Mouse (Mus musculus): ENCODE data around the gene Cnr2. TPM values are rescaled to one million over a fixed set of nuclear protein-coding genes. Genes with fewer than 3 reads are reported as not detected.
"Not testable (repeated sequence)": the region's sequence is repeated elsewhere in the genome, so short reads cannot be mapped to it uniquely, and the experiment has no call there.

Gene Cnr2
- polyA plus RNA-seq, 1 experiment, result 18.8 TPM

GRCm38 (mm10) chr4:135929405-135929804 lies 34.2 kb downstream of the Cnr2 start:
- Histone ChIP-seq H3K4me1 (ENCODE audit: control insufficient read depth, insufficient read depth, low read length) (no peaks in the 10 kb centered on the region), H3K27ac (ENCODE audit: insufficient read depth, low read depth, low read length) (no peak overlapping the region), H3K4me3 (ENCODE audit: insufficient read depth, low read length) (no peak overlapping the region)
- TF ChIP-seq POLR2A (IDR thresholded peaks at IDR 0.05; ENCODE audit: borderline replicate concordance, low read depth, low read length) (no peak), CTCF (IDR thresholded peaks at IDR 0.05; ENCODE audit: low read depth, low read length) (no peak)

DNA sequence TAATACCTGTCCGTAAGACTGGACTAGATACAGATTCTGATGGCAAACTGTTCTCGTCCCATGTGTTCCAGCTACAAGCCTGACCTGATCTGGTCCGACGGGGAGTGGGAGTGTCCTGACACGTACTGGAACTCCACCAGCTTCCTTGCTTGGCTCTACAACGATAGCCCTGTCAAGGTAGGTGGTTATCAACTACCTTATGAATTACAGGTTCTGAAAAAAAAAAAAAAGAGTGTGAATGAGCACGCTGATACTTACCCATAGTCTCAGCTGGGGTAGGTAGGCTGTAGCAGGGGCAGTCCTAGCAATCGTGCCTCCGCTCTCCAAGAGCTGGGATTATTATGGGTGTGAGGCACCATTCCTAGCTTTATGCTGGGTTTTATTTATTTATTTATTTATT lies 34.6 kb downstream of the Cnr2 start:
- TF ChIP-seq POLR2A (IDR thresholded peaks at IDR 0.05; ENCODE audit: borderline replicate concordance, low read depth, low read length) (no peak), CTCF (IDR thresholded peaks at IDR 0.05; ENCODE audit: low read depth, low read length) (no peak)
- Histone ChIP-seq H3K27ac (ENCODE audit: insufficient read depth, low read depth, low read length) (no peak overlapping the region), H3K4me3 (ENCODE audit: insufficient read depth, low read length) (no peak overlapping the region), H3K4me1 (ENCODE audit: control insufficient read depth, insufficient read depth, low read length) (peaks cover 2% of the 10 kb centered on the region)

DNA sequence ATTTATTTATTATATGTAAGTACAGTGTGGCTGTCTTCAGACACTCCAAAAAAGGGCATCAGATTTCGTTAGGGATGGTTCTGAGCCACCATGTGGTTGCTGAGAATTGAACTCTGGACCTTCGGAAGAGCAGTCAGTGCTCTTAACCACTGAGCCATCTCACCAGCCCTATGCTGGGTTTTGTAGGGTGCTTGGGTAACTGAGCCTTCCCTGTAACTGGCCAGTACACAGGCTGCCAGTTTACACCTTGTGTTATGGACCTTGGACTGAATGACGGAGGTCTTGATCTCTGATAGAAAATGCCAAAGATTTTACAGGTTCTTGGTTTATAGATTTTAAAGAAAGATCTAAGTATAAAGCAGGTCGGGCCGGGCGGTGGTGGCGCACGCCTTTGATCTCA lies 35.0 kb downstream of the Cnr2 start:
- TF ChIP-seq POLR2A (IDR thresholded peaks at IDR 0.05; ENCODE audit: borderline replicate concordance, low read depth, low read length), result no peak
- no peak for TF ChIP-seq CTCF (IDR thresholded peaks at IDR 0.05; ENCODE audit: low read depth, low read length)
- Histone ChIP-seq H3K4me3 (ENCODE audit: insufficient read depth, low read length) (no peak overlapping the region), H3K27ac (ENCODE audit: insufficient read depth, low read depth, low read length) (no peak overlapping the region), H3K4me1 (ENCODE audit: control insufficient read depth, insufficient read depth, low read length) (peaks cover 4% of the 10 kb centered on the region)

DNA sequence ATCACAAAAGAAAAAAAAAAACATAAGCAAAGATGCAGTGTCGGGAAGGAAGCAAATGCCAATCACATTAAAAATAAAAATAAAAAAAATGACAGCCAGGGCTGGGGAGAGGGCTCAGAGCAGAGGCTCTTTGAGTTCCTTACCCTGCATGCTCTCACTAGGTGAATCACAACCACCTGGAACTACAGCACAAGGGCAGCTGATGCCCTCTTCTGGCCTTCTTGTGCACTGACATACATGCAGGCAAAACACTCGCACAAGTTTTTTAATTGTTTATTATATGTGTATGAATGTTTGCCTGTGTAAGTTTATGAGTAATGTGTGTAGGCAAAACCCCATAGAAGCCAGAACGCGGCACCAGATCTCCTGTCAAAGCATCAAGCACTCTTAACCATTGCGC lies 36.6 kb downstream of the Cnr2 start:
- Histone ChIP-seq H3K4me1 (ENCODE audit: control insufficient read depth, insufficient read depth, low read length) (peaks cover 4% of the 10 kb centered on the region), H3K27ac (ENCODE audit: insufficient read depth, low read depth, low read length) (no peak overlapping the region), H3K4me3 (ENCODE audit: insufficient read depth, low read length) (no peak overlapping the region)
- 0 out of 2 replicates have a peak, but pooled peaks have one; percentile 9 for TF ChIP-seq CTCF (IDR thresholded peaks at IDR 0.05; ENCODE audit: low read depth, low read length)
- TF ChIP-seq POLR2A (IDR thresholded peaks at IDR 0.05; ENCODE audit: borderline replicate concordance, low read depth, low read length), result no peak

GRCm38 (mm10) chr4:135934708-135935500 lies 39.7 kb downstream of the Cnr2 start:
- TF ChIP-seq CTCF (IDR thresholded peaks at IDR 0.05; ENCODE audit: low read depth, low read length), result no peak
- no peak for TF ChIP-seq POLR2A (IDR thresholded peaks at IDR 0.05; ENCODE audit: borderline replicate concordance, low read depth, low read length)
- no peak overlapping the region for H3K27ac ChIP-seq (ENCODE audit: insufficient read depth, low read depth, low read length)

GRCm38 (mm10) chr4:135935502-135935901 lies 40.3 kb downstream of the Cnr2 start:
- Histone ChIP-seq H3K27ac (ENCODE audit: insufficient read depth, low read depth, low read length) (no peak overlapping the region), H3K4me3 (ENCODE audit: insufficient read depth, low read length) (no peak overlapping the region), H3K4me1 (ENCODE audit: control insufficient read depth, insufficient read depth, low read length) (peaks cover 4% of the 10 kb centered on the region)
- TF ChIP-seq POLR2A (IDR thresholded peaks at IDR 0.05; ENCODE audit: borderline replicate concordance, low read depth, low read length) (no peak), CTCF (IDR thresholded peaks at IDR 0.05; ENCODE audit: low read depth, low read length) (no peak)

More at GRCm38 (mm10) chr4:135934708-135935500, 39.7 kb downstream of the Cnr2 start:
- peaks cover 4% of the 10 kb centered on the region for H3K4me1 ChIP-seq (ENCODE audit: control insufficient read depth, insufficient read depth, low read length)
- no peak overlapping the region for H3K4me3 ChIP-seq (ENCODE audit: insufficient read depth, low read length)

DNA sequence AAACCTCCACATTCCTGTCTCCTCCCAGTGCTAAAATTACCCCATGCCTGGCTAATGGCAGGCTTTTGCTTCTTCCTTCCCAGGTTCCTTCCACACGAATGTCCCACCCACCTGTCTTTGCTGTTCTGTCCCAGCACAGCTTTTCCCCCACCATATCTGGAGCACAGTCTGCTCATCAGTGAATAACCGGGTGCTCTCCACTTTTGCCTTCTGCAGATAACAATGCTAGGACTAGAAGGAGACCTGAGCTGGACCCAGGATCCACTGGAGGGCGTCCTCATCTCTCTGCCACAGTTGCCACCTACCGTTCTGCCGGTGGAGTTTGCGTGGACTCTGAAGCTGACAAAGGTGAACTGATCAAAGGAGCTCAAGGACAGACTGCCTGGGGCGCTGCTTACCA lies 43.7 kb downstream of the Cnr2 start:
- no peak overlapping the region for H3K4me3 ChIP-seq (ENCODE audit: insufficient read depth, low read length)
- H3K27ac ChIP-seq (ENCODE audit: insufficient read depth, low read depth, low read length), result no peak overlapping the region
- peaks cover 24% of the 10 kb centered on the region for H3K4me1 ChIP-seq (ENCODE audit: control insufficient read depth, insufficient read depth, low read length)
- TF ChIP-seq POLR2A (IDR thresholded peaks at IDR 0.05; ENCODE audit: borderline replicate concordance, low read depth, low read length), result no peak
- TF ChIP-seq CTCF (IDR thresholded peaks at IDR 0.05; ENCODE audit: low read depth, low read length), result no peak; the same call in 1 of the 2 replicates

- H3K4me1 ChIP-seq (ENCODE audit: control insufficient read depth, insufficient read depth, low read length), result peaks cover 35% of the 10 kb centered on the region
- TF ChIP-seq CTCF (IDR thresholded peaks at IDR 0.05; ENCODE audit: low read depth, low read length), result peak; percentile 40
- H3K4me3 ChIP-seq (ENCODE audit: insufficient read depth, low read length); H3K27ac ChIP-seq (ENCODE audit: insufficient read depth, low read depth, low read length): not testable (repeated sequence)
Measured at GRCm38 (mm10) chr4:135941026-135941425, 45.8 kb downstream of the Cnr2 start.

DNA sequence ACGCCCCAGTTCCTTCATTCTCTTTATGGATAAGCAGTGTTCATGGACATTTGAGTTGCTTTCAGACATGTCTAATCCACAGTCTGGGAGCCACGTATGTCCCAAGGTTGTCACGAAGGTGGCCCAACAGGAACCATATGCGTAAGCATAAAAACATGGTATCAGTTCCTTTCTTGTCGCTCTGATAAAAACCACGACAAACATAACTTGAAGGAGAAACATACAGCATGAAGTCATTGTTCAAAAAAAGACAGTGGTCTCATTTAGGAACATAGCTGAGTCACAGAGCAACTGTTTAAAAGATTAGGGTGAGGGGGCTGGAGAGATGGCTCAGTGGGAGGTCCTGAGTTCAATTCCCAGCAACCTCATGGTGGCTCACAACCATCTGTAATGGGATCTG lies 47.0 kb downstream of the Cnr2 start:
- TF ChIP-seq POLR2A (IDR thresholded peaks at IDR 0.05; ENCODE audit: borderline replicate concordance, low read depth, low read length) (no peak), CTCF (IDR thresholded peaks at IDR 0.05; ENCODE audit: low read depth, low read length) (no peak)
- H3K27ac ChIP-seq (ENCODE audit: insufficient read depth, low read depth, low read length), result peak overlapping the region; percentile 84

GRCm38 (mm10) chr4:135943389-135943788 lies 48.2 kb downstream of the Cnr2 start:
- H3K27ac ChIP-seq (ENCODE audit: insufficient read depth, low read depth, low read length), result peak overlapping the region; percentile 84
- no peak for TF ChIP-seq POLR2A (IDR thresholded peaks at IDR 0.05; ENCODE audit: borderline replicate concordance, low read depth, low read length)
- peaks cover 41% of the 10 kb centered on the region for H3K4me1 ChIP-seq (ENCODE audit: control insufficient read depth, insufficient read depth, low read length)
- no peak overlapping the region for H3K4me3 ChIP-seq (ENCODE audit: insufficient read depth, low read length)

More for the DNA sequence above, 47.0 kb downstream of the Cnr2 start:
- Histone ChIP-seq H3K4me1 (ENCODE audit: control insufficient read depth, insufficient read depth, low read length) (peaks cover 36% of the 10 kb centered on the region), H3K4me3 (ENCODE audit: insufficient read depth, low read length) (no peak overlapping the region)
